Mouse (Mus musculus) natural killer cell, adult 2 months (primary cell): ENCODE measurements at regions not wholly inside any gene's neighbourhood (a gene's known extent, or its start where the extent isn't known, plus 50 kb on each side); places are given as distances from the start of the nearest gene placed in this dataset.
A peak's percentile ranks its signal among the peaks of the same experiment; 100 is the strongest.

Experiments used
- DNase-seq, 2 experiments: peaks; one replicate each; pipeline ENCODE4 v3.0.0; 2022; ENCODE audit warnings: low spot score in 2 of 2

DNA sequence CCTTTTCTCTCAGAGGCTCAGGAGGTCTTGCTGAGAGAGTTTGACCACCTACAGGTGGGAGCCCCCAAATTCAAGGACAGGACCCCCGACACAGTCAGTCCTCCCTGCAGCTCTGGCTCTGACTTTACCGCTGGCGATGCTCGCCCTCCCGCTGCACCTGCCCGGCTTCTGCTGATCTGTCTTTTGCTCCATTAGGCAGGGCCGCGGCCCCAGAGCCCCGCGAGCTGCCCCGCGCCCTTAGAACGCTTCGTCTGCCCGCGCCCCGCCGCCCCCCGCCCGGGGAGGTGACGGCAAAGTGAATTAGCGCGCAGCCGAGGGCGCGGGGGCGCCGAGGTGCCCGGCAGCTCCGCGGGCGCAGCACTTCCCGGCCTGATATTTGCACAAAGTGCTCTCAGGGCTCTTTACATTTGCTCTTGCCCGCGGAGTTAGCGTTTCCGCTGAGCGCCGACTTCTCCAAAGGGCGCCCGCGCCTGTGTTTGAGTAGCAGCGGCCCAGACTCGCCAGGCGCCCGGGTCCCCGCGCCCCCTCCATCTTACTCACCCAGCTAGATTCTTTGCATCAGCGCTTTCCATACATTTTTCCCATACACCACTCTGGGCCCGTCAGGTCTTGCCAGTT lies 260.7 kb upstream of the 4930535I16Rik start:
- no peak for DNase-seq

GRCm38 (mm10) chr4:124175531-124175930 lies 257.7 kb upstream of the 4930535I16Rik start:
- DNase-seq = no peak

DNA sequence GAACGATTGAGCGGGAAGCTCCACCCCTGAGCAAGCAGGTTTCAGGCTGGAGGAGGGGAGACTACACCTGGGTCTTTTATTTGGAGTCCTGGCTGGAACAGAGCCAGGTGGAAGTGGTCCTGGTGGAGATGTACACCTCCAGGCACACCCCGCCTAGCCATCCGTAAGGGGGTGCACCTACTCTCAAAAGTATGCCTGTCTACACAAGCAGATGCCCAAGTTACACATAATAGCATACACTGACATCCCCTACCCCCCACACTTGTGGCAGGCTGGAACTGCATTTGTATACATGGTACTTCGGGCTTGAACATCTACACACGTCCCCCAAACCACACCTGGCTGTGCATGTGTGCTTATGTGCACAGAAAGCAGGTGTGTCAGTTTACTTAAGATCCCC lies 236.8 kb upstream of the 4930535I16Rik start:
- no peak for DNase-seq

GRCm38 (mm10) chr4:124149771-124150451 lies 232.1 kb upstream of the 4930535I16Rik start:
- no peak for DNase-seq

DNA sequence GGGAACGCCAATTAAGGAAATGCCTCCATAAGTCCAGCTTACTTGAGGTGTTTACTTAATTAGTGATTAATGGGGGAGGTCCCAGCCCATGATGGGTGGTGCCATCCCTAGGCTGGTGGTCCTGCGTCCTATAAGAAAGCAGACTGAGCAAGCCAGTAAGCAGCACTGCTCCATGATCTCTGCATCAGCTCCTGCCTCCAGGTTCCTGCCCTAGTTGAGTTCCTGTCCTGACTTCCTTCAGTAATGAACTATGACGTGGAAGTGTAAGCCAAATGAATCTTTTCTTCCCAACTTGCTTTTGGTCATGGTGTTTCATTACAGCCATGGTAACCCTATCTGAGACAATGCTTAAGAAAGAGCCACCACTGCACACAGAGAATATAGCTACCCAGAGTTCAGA lies 231.2 kb upstream of the 4930535I16Rik start:
- no peak for DNase-seq

DNA sequence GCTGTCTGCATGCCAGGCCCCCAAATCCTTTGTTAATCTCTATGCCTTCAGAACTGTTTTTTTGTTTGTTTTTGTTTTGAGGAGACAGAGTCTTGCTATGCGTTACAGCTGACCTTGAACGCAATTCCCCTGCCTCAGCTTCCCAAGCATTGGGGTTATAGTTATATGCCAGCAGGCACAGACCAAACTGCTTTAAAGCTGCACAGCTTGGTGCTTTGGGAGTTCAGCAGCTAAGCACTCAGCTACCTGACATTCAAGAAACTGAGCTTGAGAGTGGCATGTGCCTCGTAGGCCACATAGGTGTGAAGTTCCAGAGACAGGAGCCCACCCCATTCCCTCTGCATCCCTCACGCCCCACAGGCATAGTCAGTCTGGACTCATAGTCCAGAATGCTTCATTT lies 229.5 kb upstream of the 4930535I16Rik start:
- no peak for DNase-seq

DNA sequence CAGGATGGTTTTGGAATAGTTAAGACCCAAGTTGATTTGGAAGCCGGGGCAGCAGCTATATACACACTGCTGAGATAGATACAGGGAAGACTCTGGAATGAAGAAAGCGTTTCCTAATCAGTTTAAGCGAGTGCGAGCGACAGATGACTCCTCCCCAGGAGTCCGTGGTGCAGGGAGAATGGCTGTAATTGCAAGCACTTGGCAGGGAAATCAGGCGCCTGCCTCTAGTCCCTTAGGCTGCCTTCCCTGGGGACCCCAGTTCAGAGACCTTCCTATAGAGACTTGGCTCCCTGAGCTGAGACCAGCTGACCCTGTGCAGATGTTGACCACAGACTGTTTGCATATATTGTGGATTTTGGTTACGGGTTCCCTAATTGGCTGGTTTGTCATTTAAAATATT lies 228.3 kb upstream of the 4930535I16Rik start:
- no peak for DNase-seq

- no peak for DNase-seq
These were observed 225.8 kb upstream of the 4930535I16Rik start for GRCm38 (mm10) chr4:124143630-124144029.

DNA sequence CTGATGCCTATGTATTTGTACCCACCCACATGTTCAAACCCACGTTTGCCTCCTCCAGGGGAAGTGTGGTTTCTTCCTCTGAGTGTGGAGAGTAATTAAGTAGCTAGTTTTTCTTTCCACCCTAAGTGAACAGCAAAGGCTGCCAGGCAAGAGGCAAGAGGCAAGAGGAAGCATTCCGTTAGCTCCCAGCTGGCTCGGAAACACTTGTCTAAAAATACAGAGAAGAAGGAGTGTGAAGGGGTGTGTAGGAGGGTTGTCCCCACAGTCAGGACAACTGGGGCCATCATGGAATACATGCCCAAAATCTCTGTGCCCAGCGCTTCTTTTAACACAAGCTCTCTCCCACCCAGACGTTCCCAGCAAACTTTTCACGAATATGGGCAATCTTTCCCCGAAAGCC lies 225.4 kb upstream of the 4930535I16Rik start:
- no peak for DNase-seq

DNA sequence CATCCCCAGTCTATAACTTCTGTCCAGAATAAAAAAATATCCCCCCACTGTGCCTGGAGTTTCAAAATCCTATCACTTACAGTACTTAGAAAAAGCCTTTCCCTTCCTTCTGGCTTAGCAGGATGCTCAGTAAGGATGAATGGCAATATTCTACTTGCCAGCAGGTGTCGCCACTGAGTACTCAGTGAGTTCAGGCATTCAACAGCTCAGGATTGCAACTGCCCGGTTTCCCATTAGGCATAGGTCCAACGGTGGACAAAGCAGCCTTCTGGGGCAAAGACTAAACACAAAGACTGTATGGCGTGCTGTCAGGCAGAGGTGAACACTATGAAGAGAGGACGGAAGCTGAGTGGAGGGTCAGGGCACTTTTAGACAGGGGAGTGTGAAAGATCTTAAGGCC lies 224.3 kb upstream of the 4930535I16Rik start:
- peak; percentile 21 to 42 for DNase-seq

- no peak for DNase-seq
These were observed 217.3 kb upstream of the 4930535I16Rik start for GRCm38 (mm10) chr4:124135165-124135470.

DNA sequence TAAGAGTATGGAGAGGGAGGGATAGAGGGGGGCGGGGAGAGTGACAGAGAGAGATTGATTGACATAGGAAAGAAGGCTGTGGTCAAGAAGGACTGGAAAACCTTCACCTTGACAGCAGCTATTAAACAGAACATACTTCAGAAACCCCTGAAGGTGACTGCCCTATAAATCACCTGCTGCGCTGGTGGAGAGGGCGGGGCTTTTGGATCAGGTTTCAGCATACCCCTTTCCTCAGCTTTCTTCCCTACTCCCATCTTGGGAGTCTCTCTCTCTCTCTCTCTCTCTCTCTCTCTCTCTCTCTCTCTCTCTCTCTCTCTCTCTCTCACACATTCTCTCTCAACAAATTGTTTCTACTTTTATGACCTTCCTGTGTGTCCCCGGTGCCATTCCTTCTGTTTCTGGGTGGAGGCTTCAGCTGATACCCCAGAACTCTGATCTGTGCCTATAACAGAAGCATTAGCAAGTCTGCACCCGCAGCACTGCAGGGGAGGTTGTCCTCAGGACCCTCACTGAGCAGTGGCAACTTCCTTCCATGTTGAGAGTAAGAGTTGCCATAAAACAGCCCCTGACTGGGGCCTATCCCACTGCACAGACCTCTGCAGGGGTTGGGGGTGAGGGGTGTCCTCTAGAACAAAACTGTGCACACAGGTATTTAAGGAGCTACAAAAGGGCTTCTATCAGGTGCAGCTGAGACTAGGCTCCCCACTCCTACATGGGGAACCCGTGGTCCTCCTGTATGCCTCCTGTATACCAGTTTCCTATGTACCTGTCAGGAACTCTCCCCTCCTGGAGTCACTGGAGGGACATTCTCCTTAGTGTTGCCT lies 216.7 kb upstream of the 4930535I16Rik start:
- no peak for DNase-seq

DNA sequence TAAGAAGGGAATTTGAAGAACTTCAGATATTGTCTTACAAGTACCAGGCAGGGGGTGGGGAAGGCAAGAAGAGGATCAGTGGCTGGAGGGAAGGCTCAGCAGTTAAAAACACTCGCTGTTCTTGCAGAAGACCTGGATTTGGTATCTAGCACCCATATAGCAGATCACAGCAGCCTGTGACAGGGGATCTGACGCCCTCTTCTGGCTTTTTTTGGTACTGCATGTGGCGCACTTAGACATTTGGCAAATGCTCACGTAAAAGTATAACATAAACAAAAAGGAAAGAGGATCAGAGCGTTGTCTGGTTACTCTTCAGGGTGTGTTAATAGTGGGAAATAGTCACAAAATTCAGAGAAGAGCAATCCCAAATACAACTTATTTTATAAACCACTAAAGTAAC lies 213.1 kb upstream of the 4930535I16Rik start:
- DNase-seq = no peak

- no peak for DNase-seq
These were observed 208.4 kb upstream of the 4930535I16Rik start for GRCm38 (mm10) chr4:124126258-124126657.

DNA sequence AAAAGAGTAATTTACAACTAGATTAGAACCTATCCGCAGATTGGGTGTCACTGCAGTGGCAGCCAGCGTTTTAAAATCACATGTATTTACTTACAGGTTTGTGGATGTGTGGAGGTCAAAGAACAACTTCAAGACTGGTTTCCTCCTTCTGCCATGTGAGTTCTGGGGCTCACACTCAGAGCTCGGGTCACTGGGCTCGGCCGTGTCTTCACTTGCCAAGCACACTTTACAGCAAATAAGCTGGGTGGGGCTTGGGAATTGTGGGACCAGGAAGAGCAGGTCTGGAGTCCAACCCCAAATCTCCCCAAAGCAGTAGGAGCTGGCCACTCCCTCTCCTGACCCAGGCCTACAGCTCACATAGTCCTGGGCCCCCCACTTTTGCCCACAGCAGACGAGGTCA lies 202.5 kb upstream of the 4930535I16Rik start:
- DNase-seq = no peak

DNA sequence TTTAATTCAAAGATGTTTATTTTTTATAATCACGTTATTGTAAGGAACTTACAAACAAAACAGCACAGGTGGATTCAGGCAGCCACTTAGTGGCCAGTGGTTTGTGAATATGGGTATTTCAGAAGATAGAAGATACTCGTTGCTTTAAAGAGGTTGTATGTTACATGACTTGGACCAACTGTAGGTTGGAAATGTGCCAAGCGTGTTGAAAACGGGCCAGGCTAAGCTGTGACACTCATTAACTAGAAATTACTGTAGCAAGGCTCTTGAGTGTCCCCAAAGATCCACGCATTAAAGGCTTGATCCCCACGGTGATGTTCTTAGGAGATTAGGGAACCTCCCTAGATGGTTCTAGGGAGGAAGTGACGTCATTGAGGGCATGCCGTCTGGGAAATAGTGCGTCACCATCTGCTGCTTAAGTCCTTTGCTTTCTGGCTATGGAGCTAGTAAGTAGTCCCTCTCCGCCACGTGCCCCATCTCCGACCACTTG lies 196.1 kb upstream of the 4930535I16Rik start:
- DNase-seq = no peak

DNA sequence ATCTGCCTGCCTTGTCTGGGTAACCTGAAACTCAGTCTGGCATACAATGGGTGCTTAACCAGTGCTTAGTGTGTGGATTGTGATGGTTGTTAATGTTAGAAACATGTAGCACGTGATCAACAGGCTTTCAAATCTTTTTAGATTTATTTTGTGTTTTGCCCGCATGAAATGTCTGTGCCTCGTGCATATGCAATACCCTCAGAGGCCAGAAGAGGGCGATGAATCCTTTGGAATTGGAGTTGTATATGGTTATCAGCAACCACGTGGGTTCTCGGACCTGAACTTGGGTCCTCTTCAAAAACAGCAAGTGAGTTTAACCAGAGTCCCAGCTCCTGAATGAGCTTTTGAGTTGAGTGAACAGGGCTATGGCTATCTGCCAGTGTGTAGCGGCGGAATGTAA lies 192.9 kb upstream of the 4930535I16Rik start:
- DNase-seq = no peak

GRCm38 (mm10) chr4:124109371-124109770 lies 191.5 kb upstream of the 4930535I16Rik start:
- no peak for DNase-seq

DNA sequence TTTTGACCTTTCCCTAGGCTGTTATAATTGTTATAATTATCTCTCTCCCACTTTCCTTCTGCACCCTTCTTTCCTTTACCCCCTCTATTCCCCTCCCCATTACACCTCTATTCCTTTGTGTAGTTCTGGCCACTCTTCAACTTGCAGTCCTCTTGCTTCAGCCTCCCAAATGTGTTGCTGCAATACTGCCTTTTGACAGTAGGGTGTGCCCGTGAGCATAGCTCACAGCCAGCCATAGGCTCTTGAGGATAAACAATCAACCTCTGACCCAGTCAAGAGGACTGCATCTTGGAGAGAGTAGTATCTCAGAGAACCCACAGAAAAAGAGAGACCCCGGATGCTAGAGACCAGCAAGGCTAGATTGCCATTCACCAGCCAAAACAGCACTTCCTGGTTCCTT lies 184.9 kb upstream of the 4930535I16Rik start:
- no peak for DNase-seq

DNA sequence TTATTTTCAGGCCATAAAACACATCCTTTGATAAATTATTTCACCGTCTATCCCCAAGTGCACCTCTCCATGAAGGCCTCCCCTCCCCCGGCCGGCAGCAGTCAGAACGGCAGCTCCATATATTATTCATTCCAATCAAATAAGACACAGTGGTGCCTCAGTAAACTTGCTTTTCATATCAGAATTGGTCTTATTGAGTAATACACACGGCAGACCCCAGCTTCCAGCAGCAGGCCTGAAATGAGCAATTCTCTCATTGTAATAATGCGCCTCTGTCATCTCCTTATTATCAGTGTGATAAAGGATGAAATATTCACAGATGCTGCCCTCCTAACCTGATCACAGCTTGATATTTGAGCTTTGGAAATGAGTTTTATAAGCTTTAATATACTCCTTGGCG lies 169.0 kb upstream of the 4930535I16Rik start:
- DNase-seq = no peak

DNA sequence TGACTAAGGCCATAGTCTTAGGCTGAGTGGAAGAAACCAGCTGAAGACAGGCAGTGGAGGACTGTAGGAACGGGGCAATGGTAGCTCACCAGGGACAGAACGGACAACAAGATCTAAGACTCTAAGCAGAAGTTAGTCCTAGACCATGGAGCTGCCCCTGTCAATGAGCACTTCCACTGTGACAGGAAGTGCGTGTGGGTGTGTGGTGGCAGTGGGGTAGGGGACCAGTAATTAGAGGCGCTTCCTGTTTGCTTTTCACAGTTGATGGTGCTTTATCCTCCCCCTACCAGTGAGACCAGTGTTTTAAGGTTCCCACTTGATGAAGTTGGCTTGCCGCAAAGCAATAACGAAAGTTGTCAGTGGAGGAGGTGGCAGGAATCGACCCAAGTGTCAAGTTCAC lies 168.4 kb upstream of the 4930535I16Rik start:
- no peak for DNase-seq

DNA sequence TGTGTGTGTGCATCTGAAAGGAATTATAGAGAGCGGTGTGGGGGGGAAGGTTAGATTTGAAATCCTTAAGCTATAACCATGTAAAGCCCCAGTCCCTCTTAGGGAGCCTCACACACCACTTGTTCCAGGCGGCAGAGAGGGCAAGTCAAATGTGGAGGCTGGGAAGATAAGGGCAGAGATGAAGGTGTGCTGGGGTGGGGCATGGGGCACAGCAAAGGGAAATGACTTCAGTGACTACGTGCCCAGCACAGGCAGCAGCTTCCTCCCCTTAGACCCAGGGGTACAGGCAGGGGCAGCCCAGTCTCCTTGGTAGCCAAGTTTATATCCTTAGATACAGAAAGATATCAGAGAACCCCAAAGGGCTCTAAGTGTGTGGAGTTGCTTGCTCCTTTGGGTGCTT lies 161.8 kb upstream of the 4930535I16Rik start:
- no peak for DNase-seq

- DNase-seq = no peak
These were observed 157.7 kb upstream of the 4930535I16Rik start for GRCm38 (mm10) chr4:124075551-124075950.
